In genomic region chr4:140770433-140770832, GRCm38 (mm10) we compare ENCODE assay signal across 8 mouse cellular contexts. TPM values are rescaled to one million over a fixed set of nuclear protein-coding genes. Genes with fewer than 3 reads are reported as not detected.
DNase-seq lines count a peak whose midpoint lies in the region; ATAC-seq and TF ChIP-seq lines count a peak whose summit lies in the region.

No protein-coding gene starts in this region.

- peak overlapping the region; percentile 16; the same call in 1 of the 2 replicates for H3K4me3 ChIP-seq in ES-Bruce4 (ENCODE audit: low read depth, low read length)
- H3K4me3 ChIP-seq in bone marrow, adult 2 months (replicated peaks; ENCODE audit: control insufficient read depth, low read depth, low read length), result peak overlapping the region; percentile 59
- H3K4me3 ChIP-seq in intestine, embryonic 14.5 days (ENCODE audit: low read depth, low read length), result peak overlapping the region; percentile 4
- H3K4me3 ChIP-seq in liver, postnatal 0 days (ENCODE audit: low read depth, low read length), result peak overlapping the region; percentile 30; the same call in 1 of the 2 replicates
- no peak overlapping the region for H3K4me3 ChIP-seq in neural tube, embryonic 14.5 days (ENCODE audit: low read depth, low read length)
- no peak overlapping the region for H3K4me3 ChIP-seq in thymus, adult 2 months (ENCODE audit: control insufficient read depth, insufficient read depth, low read length)

- DNase-seq in gastrocnemius, postnatal 25 days, result peak; percentile 48
- peak; percentile 72 for DNase-seq in intestine, embryonic 14.5 days (ENCODE audit: low spot score)
- peak; percentile 73 for DNase-seq in liver, postnatal 0 days
- no peak for DNase-seq in thymus, adult 2 months

- TF ChIP-seq POLR2A in ES-Bruce4 (IDR thresholded peaks at IDR 0.05; ENCODE audit: insufficient read depth, low read length), result no peak
- no peak; the same call in 1 of the 2 replicates for TF ChIP-seq POLR2A in bone marrow, adult 2 months (IDR thresholded peaks at IDR 0.05; ENCODE audit: borderline replicate concordance, control insufficient read depth, low read depth, low read length)
- TF ChIP-seq POLR2A in thymus, adult 2 months (IDR thresholded peaks at IDR 0.05; ENCODE audit: control insufficient read depth, extremely low read depth, insufficient read depth, low read length, poor library complexity), result no peak

- H3K27me3 ChIP-seq in ES-Bruce4 (ENCODE audit: control insufficient read depth, insufficient read depth, low read length, poor library complexity, severe bottlenecking), result no peaks in the 10 kb centered on the region
- 0 out of 2 replicates have a peak, but pooled peaks cover 3% of the 10 kb centered on the region for H3K27me3 ChIP-seq in intestine, embryonic 14.5 days (replicated peaks; ENCODE audit: control insufficient read depth, insufficient read depth, low read length)
- no peaks in the 10 kb centered on the region for H3K27me3 ChIP-seq in liver, postnatal 0 days (ENCODE audit: insufficient read depth, low read length)
- no peaks in the 10 kb centered on the region for H3K27me3 ChIP-seq in neural tube, embryonic 14.5 days (ENCODE audit: control insufficient read depth, insufficient read depth, low read length)
- H3K27me3 ChIP-seq in thymus, adult 2 months (ENCODE audit: control insufficient read depth, insufficient read depth, low read length), result no peaks in the 10 kb centered on the region

- peak overlapping the region; percentile 81 for H3K27ac ChIP-seq in ES-Bruce4 (ENCODE audit: insufficient read depth, low read length)
- peak overlapping the region; percentile 47 for H3K27ac ChIP-seq in bone marrow, adult 2 months (ENCODE audit: control insufficient read depth, insufficient read depth, low read depth, low read length, poor library complexity)
- no peak overlapping the region for H3K27ac ChIP-seq in intestine, embryonic 14.5 days (ENCODE audit: low read depth)
- H3K27ac ChIP-seq in liver, postnatal 0 days (ENCODE audit: low read depth), result peak overlapping the region; percentile 79
- H3K27ac ChIP-seq in neural tube, embryonic 14.5 days (ENCODE audit: low read depth, low read length), result no peak overlapping the region
- H3K27ac ChIP-seq in thymus, adult 2 months (ENCODE audit: control insufficient read depth, insufficient read depth, low read length), result no peak overlapping the region

- no peak for TF ChIP-seq CTCF in ES-Bruce4 (IDR thresholded peaks at IDR 0.05; ENCODE audit: low read depth, low read length)
- TF ChIP-seq CTCF in bone marrow, adult 2 months (IDR thresholded peaks at IDR 0.05; ENCODE audit: control insufficient read depth, insufficient read depth, low read length), result no peak
- no peak for TF ChIP-seq CTCF in liver, postnatal 0 days (IDR thresholded peaks at IDR 0.05; ENCODE audit: low read depth)
- TF ChIP-seq CTCF in thymus, adult 2 months (IDR thresholded peaks at IDR 0.05; ENCODE audit: borderline replicate concordance, control insufficient read depth, extremely low read depth, insufficient read depth, low read length, poor library complexity), result no peak

- 0 out of 2 replicates have a peak, but pooled peaks have one; percentile 32 for TF ChIP-seq EP300 in ES-Bruce4 (IDR thresholded peaks at IDR 0.05; ENCODE audit: insufficient read depth, low read depth, low read length)
- no peak for TF ChIP-seq EP300 in liver, postnatal 0 days (IDR thresholded peaks at IDR 0.05; ENCODE audit: low read depth)

- no peaks in the 10 kb centered on the region for H3K9me3 ChIP-seq in ES-Bruce4 (replicated peaks; ENCODE audit: control insufficient read depth, insufficient read depth, low read length, poor library complexity, severe bottlenecking)
- no peaks in the 10 kb centered on the region for H3K9me3 ChIP-seq in intestine, embryonic 14.5 days (ENCODE audit: control insufficient read depth, low read length)
- H3K9me3 ChIP-seq in liver, postnatal 0 days (ENCODE audit: low read length), result no peaks in the 10 kb centered on the region
- no peaks in the 10 kb centered on the region for H3K9me3 ChIP-seq in neural tube, embryonic 14.5 days (ENCODE audit: control insufficient read depth, low read length)

- no peaks in the 10 kb centered on the region for H3K36me3 ChIP-seq in ES-Bruce4 (ENCODE audit: control insufficient read depth, insufficient read depth, low read length, poor library complexity, severe bottlenecking)
- no peaks in the 10 kb centered on the region for H3K36me3 ChIP-seq in intestine, embryonic 14.5 days (ENCODE audit: control insufficient read depth, insufficient read depth, low read length)
- H3K36me3 ChIP-seq in liver, postnatal 0 days (replicated peaks; ENCODE audit: insufficient read depth, low read length), result no peaks in the 10 kb centered on the region
- H3K36me3 ChIP-seq in neural tube, embryonic 14.5 days (ENCODE audit: control insufficient read depth, insufficient read depth, low read length), result no peaks in the 10 kb centered on the region
- H3K36me3 ChIP-seq in thymus, adult 2 months (ENCODE audit: control insufficient read depth, insufficient read depth, low read length), result no peaks in the 10 kb centered on the region

- H3K4me2 ChIP-seq in intestine, embryonic 14.5 days (ENCODE audit: low read length), result peak overlapping the region; percentile 38
- peak overlapping the region; percentile 66 for H3K4me2 ChIP-seq in liver, postnatal 0 days (ENCODE audit: low read depth, low read length)
- H3K4me2 ChIP-seq in neural tube, embryonic 14.5 days (ENCODE audit: low read depth, low read length), result peak overlapping the region; percentile 24; the same call in 1 of the 2 replicates

- no peak for ATAC-seq in intestine, embryonic 14.5 days (replicated peaks; ENCODE audit: low FRiP score, low TSS enrichment, low read depth)
- ATAC-seq in liver, postnatal 0 days, result peak; percentile 83
- no peak for ATAC-seq in neural tube, embryonic 14.5 days (ENCODE audit: low read depth)
- ATAC-seq in CD4-positive, CD25-positive, alpha-beta regulatory T cell, adult 4 months, result no peak

- WGBS in bone marrow, adult 2 months, result 9% methylated on average over 13 of the region's 13 CpGs
- 12% methylated on average over 13 of the region's 13 CpGs for WGBS in intestine, embryonic 14.5 days
- 7% methylated on average over 13 of the region's 13 CpGs for WGBS in liver, postnatal 0 days (ENCODE audit: insufficient replicate concordance)
- WGBS in neural tube, embryonic 14.5 days, result 9% methylated on average over 13 of the region's 13 CpGs
- WGBS in thymus, adult 2 months, result 31% methylated on average over 13 of the region's 13 CpGs

- H3K9ac ChIP-seq in ES-Bruce4 (ENCODE audit: low read depth, poor library complexity, severe bottlenecking), result no peak overlapping the region
- 0 out of 2 replicates have a peak overlapping the region, but pooled peaks have one; percentile 30 for H3K9ac ChIP-seq in intestine, embryonic 14.5 days (ENCODE audit: low read length)
- H3K9ac ChIP-seq in liver, postnatal 0 days (replicated peaks), result no peak overlapping the region
- H3K9ac ChIP-seq in neural tube, embryonic 14.5 days (replicated peaks; ENCODE audit: low read depth, low read length), result no peak overlapping the region

- H3K4me1 ChIP-seq in ES-Bruce4 (ENCODE audit: control insufficient read depth, insufficient read depth, low read length), result peaks cover 10% of the 10 kb centered on the region
- peaks cover 3% of the 10 kb centered on the region for H3K4me1 ChIP-seq in bone marrow, adult 2 months (ENCODE audit: control insufficient read depth, insufficient read depth, low read length)
- H3K4me1 ChIP-seq in intestine, embryonic 14.5 days (replicated peaks; ENCODE audit: control insufficient read depth, insufficient read depth, low read length), result 0 out of 2 replicates have a peak, but pooled peaks cover 3% of the 10 kb centered on the region
- H3K4me1 ChIP-seq in liver, postnatal 0 days (ENCODE audit: insufficient read depth), result 0 out of 2 replicates have a peak, but pooled peaks cover 8% of the 10 kb centered on the region
- no peaks in the 10 kb centered on the region for H3K4me1 ChIP-seq in neural tube, embryonic 14.5 days (ENCODE audit: control insufficient read depth, insufficient read depth, low read length)
- peaks cover 19% of the 10 kb centered on the region for H3K4me1 ChIP-seq in thymus, adult 2 months (replicated peaks; ENCODE audit: control insufficient read depth, insufficient read depth, low read length)

RNA-seq across cellular contexts. Expression of gene Padi4, which starts 3.6 kb away (rescaled TPM):
- 2.2 and 2.3 TPM in 2 replicates for polyA plus RNA-seq in ES-Bruce4 (2011; ENCODE audit: insufficient read depth, insufficient read length, low read depth, missing spikeins)
- polyA plus RNA-seq in bone marrow, adult 2 months (2011; ENCODE audit: insufficient read depth, insufficient read length, low replicate concordance, missing spikeins), result 15.2 and 60.1 TPM in 2 replicates
- total RNA-seq in gastrocnemius, postnatal 25 days (2021), result under 1 TPM; 0.10 to 0.11 TPM
- 2.2 TPM in 2 replicates for polyA plus RNA-seq in intestine, embryonic 14.5 days (2014; fragmentation: Nextera tagmentation; extraction: Ambion mirVana)
- 3.6 and 4.5 TPM in 2 replicates for polyA plus RNA-seq in liver, postnatal 0 days (2015; fragmentation: Nextera tagmentation; extraction: Ambion mirVana)
- polyA plus RNA-seq in neural tube, embryonic 14.5 days (2014; fragmentation: Nextera tagmentation; extraction: Ambion mirVana), result 0.16 and 0.26 TPM in 2 replicates
- polyA plus RNA-seq in thymus, adult 2 months (2012; rRNA removed), result 21.0 and 23.5 TPM in 2 replicates
- polyA plus RNA-seq in CD4-positive, CD25-positive, alpha-beta regulatory T cell, adult 4 months (2017; shearing (Covaris generic)), result under 1 TPM; 0.30 to 0.85 TPM

RNA-seq across cellular contexts. Expression of gene Padi6, which starts 28.0 kb away (rescaled TPM):
- polyA plus RNA-seq in ES-Bruce4 (2011; ENCODE audit: insufficient read depth, insufficient read length, low read depth, missing spikeins), result 0.29 TPM in 1 of 2 replicates, not detected in the other
- not detected in 2 replicates for polyA plus RNA-seq in bone marrow, adult 2 months (2011; ENCODE audit: insufficient read depth, insufficient read length, low replicate concordance, missing spikeins)
- total RNA-seq in gastrocnemius, postnatal 25 days (2021), result not detected
- polyA plus RNA-seq in intestine, embryonic 14.5 days (2014; fragmentation: Nextera tagmentation; extraction: Ambion mirVana), result 0.07 TPM in 1 of 2 replicates, not detected in the other
- polyA plus RNA-seq in liver, postnatal 0 days (2015; fragmentation: Nextera tagmentation; extraction: Ambion mirVana), result not detected in 2 replicates
- polyA plus RNA-seq in neural tube, embryonic 14.5 days (2014; fragmentation: Nextera tagmentation; extraction: Ambion mirVana), result 0.08 TPM in 1 of 2 replicates, not detected in the other
- 0.90 and 1.0 TPM in 2 replicates for polyA plus RNA-seq in thymus, adult 2 months (2012; rRNA removed)
- polyA plus RNA-seq in CD4-positive, CD25-positive, alpha-beta regulatory T cell, adult 4 months (2017; shearing (Covaris generic)), result not detected

RNA-seq across cellular contexts. Expression of gene Padi3, which starts 40.0 kb away (rescaled TPM):
- 2.8 and 3.1 TPM in 2 replicates for polyA plus RNA-seq in ES-Bruce4 (2011; ENCODE audit: insufficient read depth, insufficient read length, low read depth, missing spikeins)
- 1.1 TPM in 1 of 2 replicates, not detected in the other for polyA plus RNA-seq in bone marrow, adult 2 months (2011; ENCODE audit: insufficient read depth, insufficient read length, low replicate concordance, missing spikeins)
- 1 to 10 TPM; 1.8 to 3.1 TPM for total RNA-seq in gastrocnemius, postnatal 25 days (2021)
- polyA plus RNA-seq in intestine, embryonic 14.5 days (2014; fragmentation: Nextera tagmentation; extraction: Ambion mirVana), result 0.09 TPM in 1 of 2 replicates, not detected in the other
- 0.06 and 0.11 TPM in 2 replicates for polyA plus RNA-seq in liver, postnatal 0 days (2015; fragmentation: Nextera tagmentation; extraction: Ambion mirVana)
- not detected in 2 replicates for polyA plus RNA-seq in neural tube, embryonic 14.5 days (2014; fragmentation: Nextera tagmentation; extraction: Ambion mirVana)
- 2.6 and 3.7 TPM in 2 replicates for polyA plus RNA-seq in thymus, adult 2 months (2012; rRNA removed)
- polyA plus RNA-seq in CD4-positive, CD25-positive, alpha-beta regulatory T cell, adult 4 months (2017; shearing (Covaris generic)), result under 1 TPM; 0.15 to 0.32 TPM

Comparison
In these comparisons a context has a peak if more than half of its experiments do, and no peak if none do; other contexts are left out.
1. H3K27ac ChIP-seq: peak in ES-Bruce4 (single experiment), bone marrow, adult 2 months (single experiment) and liver, postnatal 0 days (single experiment); none in intestine, embryonic 14.5 days (single experiment), neural tube, embryonic 14.5 days (single experiment) and thymus, adult 2 months (single experiment).
2. H3K4me3 ChIP-seq: peak in ES-Bruce4 (single experiment), bone marrow, adult 2 months (single experiment), intestine, embryonic 14.5 days (single experiment) and liver, postnatal 0 days (single experiment); none in neural tube, embryonic 14.5 days (single experiment) and thymus, adult 2 months (single experiment).
3. Peak in every context shown above with its lines, with median percentiles within 50 percentile points of each other: H3K4me2 ChIP-seq.